Mouse (Mus musculus) limb, embryonic 10.5 days (tissue): ENCODE measurements around the gene Cited4. TPM values are rescaled to one million over a fixed set of nuclear protein-coding genes. Genes with fewer than 3 reads are reported as not detected.
A peak's percentile ranks its signal among the peaks of the same experiment; 100 is the strongest.

ENCODE experiments used
- DNase-seq: peaks from one replicate; pipeline ENCODE4 v3.0.0-alpha.2; 2017; ENCODE audit warnings: low spot score
- H3K27ac ChIP-seq: fragments of 300-500 bp; sonication (generic); 2 replicates; pipeline ENCODE4 v1.5.1; 2016; ENCODE audit warnings: mild to moderate bottlenecking
- H3K27me3 ChIP-seq: fragments of 300-500 bp; sonication (generic); 2 replicates; pipeline ENCODE4 v1.6.1; 2016; ENCODE audit warnings: low read depth, mild to moderate bottlenecking; ENCODE audit not compliant: poor library complexity, severe bottlenecking
- H3K36me3 ChIP-seq: fragments of 300-500 bp; sonication (generic); 2 replicates; pipeline ENCODE4 v1.6.1; 2016; ENCODE audit warnings: mild to moderate bottlenecking, moderate library complexity
- H3K4me1 ChIP-seq: fragments of 300-500 bp; sonication (generic); 2 replicates; pipeline ENCODE4 v1.6.1; 2016
- H3K4me3 ChIP-seq: fragments of 300-500 bp; sonication (generic); 2 replicates; pipeline ENCODE4 v1.5.1; 2016; ENCODE audit warnings: mild to moderate bottlenecking, moderate library complexity
- H3K9me3 ChIP-seq: fragments of 300-500 bp; sonication (generic); replicated peaks from 2 replicates; pipeline ENCODE4 v1.6.1; 2016; ENCODE audit warnings: mild to moderate bottlenecking
- WGBS: fragments of 180-500 bp; shearing (Covaris S2); methylation state at CpG from one replicate; pipeline ENCODE4 v1.1.7; 2016; 5-methylcytosine and 5-hydroxymethylcytosine counted together
- polyA plus RNA-seq: library from polyadenylated mRNA; unstranded; fragments of >200 nt; fragmentation: Nextera tagmentation; extraction: Ambion mirVana; gene quantifications from 2 replicates; pipeline ENCODE4 v1.2.1, GENCODE M21; 2016

Cited4 gene
- polyA plus RNA-seq, 1 experiment from 2014 or later, result 9.1 TPM

- Histone ChIP-seq H3K4me3 (no peak overlapping the region), H3K36me3 (no peaks in the 10 kb centered on the region), H3K27me3 (peaks cover 51% of the 10 kb centered on the region), H3K4me1 (peaks cover 29% of the 10 kb centered on the region), H3K9me3 (no peaks in the 10 kb centered on the region), H3K27ac (no peak overlapping the region)
- DNase-seq, result no peak
- WGBS, result 27% methylated on average over 4 of the region's 4 CpGs
Observed at GRCm38 (mm10) chr4:120665144-120665700, 1.1 kb upstream of the Cited4 start.

DNA sequence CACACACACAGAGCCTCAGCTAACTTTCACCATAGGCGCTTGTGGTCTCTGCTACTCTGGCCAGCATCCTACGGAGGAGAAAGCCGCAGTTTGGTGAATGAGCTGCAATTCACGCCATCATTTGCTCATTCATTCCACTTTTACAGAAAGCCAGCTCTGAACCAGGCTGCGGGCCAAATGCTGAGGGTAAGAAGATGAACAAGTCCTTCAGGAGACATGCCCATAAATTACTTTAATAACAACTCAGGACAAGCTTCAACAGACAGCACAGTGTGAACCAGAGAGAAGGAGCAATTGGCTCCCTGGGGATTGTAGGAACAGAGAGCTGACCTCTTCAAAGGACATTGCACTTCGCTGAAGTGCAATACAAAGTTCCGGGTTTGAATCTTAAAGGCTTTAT lies 590 bp upstream of the Cited4 start:
- no peak for DNase-seq
- 30% methylated on average over 7 of the region's 7 CpGs for WGBS
- peaks cover 29% of the 10 kb centered on the region for H3K4me1 ChIP-seq
- H3K27ac ChIP-seq, result no peak overlapping the region
- H3K36me3 ChIP-seq, result no peaks in the 10 kb centered on the region
- no peak overlapping the region for H3K4me3 ChIP-seq
- peaks cover 56% of the 10 kb centered on the region for H3K27me3 ChIP-seq
- H3K9me3 ChIP-seq, result no peaks in the 10 kb centered on the region

DNA sequence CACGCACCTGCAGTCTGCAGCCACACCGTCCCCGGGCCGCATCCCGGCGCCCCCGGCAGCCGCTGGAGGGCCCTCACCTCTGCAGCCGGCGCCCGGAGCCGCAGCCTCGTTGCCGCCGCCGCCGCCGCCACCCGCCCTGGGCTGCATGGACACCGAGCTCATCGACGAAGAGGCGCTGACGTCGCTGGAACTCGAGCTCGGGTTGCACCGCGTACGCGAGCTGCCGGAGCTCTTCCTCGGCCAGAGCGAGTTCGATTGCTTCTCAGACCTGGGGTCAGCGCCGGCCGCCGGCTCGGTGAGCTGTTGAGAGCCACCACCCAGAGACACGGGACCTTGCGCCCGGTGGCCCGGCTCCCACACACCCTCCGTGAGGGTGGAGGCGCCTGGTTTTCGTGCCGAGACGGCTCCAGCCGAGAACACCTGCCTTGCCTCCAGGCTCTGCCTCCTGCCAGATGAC lies 701 bp downstream of the Cited4 start:
- Histone ChIP-seq H3K4me1 (peaks cover 29% of the 10 kb centered on the region), H3K36me3 (no peaks in the 10 kb centered on the region), H3K27ac (peak overlapping the region; percentile 42), H3K4me3 (peak overlapping the region; percentile 63), H3K27me3 (peaks cover 69% of the 10 kb centered on the region), H3K9me3 (no peaks in the 10 kb centered on the region)
- WGBS, result under 1% methylated on average over 50 of the region's 50 CpGs
- peak; percentile 72 for DNase-seq

GRCm38 (mm10) chr4:120667555-120667954 lies 1.2 kb downstream of the Cited4 start:
- Histone ChIP-seq H3K4me1 (peaks cover 29% of the 10 kb centered on the region), H3K27me3 (peaks cover 72% of the 10 kb centered on the region)

DNA sequence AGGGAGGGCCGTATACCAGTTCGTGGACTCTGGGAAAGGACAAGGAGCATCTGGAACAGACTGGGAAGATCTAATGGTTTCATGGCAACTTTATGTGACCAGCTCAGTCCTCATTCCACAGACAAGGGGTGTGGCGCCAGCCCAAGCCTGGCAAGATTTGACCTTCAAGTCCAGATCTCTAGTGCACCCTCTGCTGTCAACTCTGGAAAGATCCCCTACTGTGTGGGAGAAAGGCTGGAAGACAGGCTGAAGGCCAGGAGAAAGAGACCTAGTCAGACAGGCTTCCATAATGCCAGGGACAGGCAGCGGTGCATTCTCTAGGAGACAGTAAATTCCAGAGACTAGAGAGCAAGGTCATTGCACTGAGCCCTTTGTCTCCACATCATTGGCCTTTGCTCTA lies 2.2 kb downstream of the Cited4 start:
- no peaks in the 10 kb centered on the region for H3K9me3 ChIP-seq
- no peak overlapping the region for H3K4me3 ChIP-seq
- H3K4me1 ChIP-seq, result peaks cover 29% of the 10 kb centered on the region
- peaks cover 77% of the 10 kb centered on the region for H3K27me3 ChIP-seq
- no peak overlapping the region for H3K27ac ChIP-seq
- no peak for DNase-seq
- whole genome bisulfite sequencing, result 88% methylated on average over 4 of the region's 4 CpGs
- H3K36me3 ChIP-seq, result no peaks in the 10 kb centered on the region

More at GRCm38 (mm10) chr4:120667555-120667954, 1.2 kb downstream of the Cited4 start:
- Histone ChIP-seq H3K27ac (no peak overlapping the region; the same call in 1 of the 2 replicates), H3K4me3 (peak overlapping the region; percentile 63), H3K36me3 (no peaks in the 10 kb centered on the region), H3K9me3 (no peaks in the 10 kb centered on the region)
- DNase-seq, result no peak
- WGBS, result 13% methylated on average over 10 of the region's 10 CpGs

DNA sequence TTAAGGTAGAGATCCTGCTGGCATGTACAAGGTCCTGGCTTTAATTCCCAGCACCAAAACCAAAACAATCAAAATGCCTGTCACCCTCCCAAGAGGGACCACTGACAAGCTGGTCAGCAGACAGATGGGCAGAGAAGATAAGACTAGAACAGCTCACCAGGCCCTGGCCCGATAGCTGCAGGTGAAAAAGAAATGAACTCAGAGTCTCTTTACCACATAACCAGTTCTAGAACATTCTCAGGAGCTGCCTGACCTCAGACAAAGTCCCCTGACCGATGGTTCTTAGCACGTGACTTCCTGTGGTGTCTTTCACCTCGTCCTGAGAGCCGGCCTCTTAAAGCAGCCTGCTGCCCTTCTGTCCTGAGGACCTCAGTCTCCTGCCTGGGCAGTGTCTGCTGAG lies 3.2 kb downstream of the Cited4 start:
- no peak overlapping the region for H3K27ac ChIP-seq
- H3K4me3 ChIP-seq, result no peak overlapping the region
- H3K9me3 ChIP-seq, result no peaks in the 10 kb centered on the region
- WGBS, result 73% methylated on average over 5 of the region's 5 CpGs
- no peaks in the 10 kb centered on the region for H3K36me3 ChIP-seq
- peaks cover 29% of the 10 kb centered on the region for H3K4me1 ChIP-seq
- DNase-seq, result no peak
- peaks cover 77% of the 10 kb centered on the region for H3K27me3 ChIP-seq

GRCm38 (mm10) chr4:120671046-120671445 lies 4.7 kb downstream of the Cited4 start:
- Histone ChIP-seq H3K4me1 (peaks cover 17% of the 10 kb centered on the region), H3K27ac (no peak overlapping the region), H3K4me3 (no peak overlapping the region), H3K36me3 (no peaks in the 10 kb centered on the region), H3K27me3 (peaks cover 66% of the 10 kb centered on the region), H3K9me3 (no peaks in the 10 kb centered on the region)
- WGBS, result 66% methylated on average over 12 of the region's 12 CpGs
- no peak for DNase-seq

GRCm38 (mm10) chr4:120673606-120674005 lies 7.2 kb downstream of the Cited4 start:
- no peaks in the 10 kb centered on the region for H3K36me3 ChIP-seq
- H3K27me3 ChIP-seq, result peaks cover 40% of the 10 kb centered on the region
- no peaks in the 10 kb centered on the region for H3K4me1 ChIP-seq
- WGBS, result 88% methylated on average over 3 of the region's 3 CpGs
- no peak overlapping the region for H3K4me3 ChIP-seq
- H3K27ac ChIP-seq, result no peak overlapping the region
- no peak for DNase-seq
- H3K9me3 ChIP-seq, result no peaks in the 10 kb centered on the region

- DNase-seq, result no peak
- Histone ChIP-seq H3K27me3 (peaks cover 27% of the 10 kb centered on the region), H3K4me1 (no peaks in the 10 kb centered on the region), H3K9me3 (no peaks in the 10 kb centered on the region), H3K36me3 (no peaks in the 10 kb centered on the region), H3K4me3 (no peak overlapping the region), H3K27ac (no peak overlapping the region)
- WGBS, result 81% methylated on average over 8 of the region's 8 CpGs
Observed at GRCm38 (mm10) chr4:120674775-120675451, 8.5 kb downstream of the Cited4 start.

GRCm38 (mm10) chr4:120675640-120676039 lies 9.3 kb downstream of the Cited4 start:
- Histone ChIP-seq H3K4me3 (no peak overlapping the region), H3K9me3 (no peaks in the 10 kb centered on the region), H3K27ac (no peak overlapping the region), H3K36me3 (no peaks in the 10 kb centered on the region), H3K4me1 (no peaks in the 10 kb centered on the region), H3K27me3 (peaks cover 22% of the 10 kb centered on the region)
- WGBS, result 62% methylated on average over 2 of the region's 2 CpGs
- no peak for DNase-seq

DNA sequence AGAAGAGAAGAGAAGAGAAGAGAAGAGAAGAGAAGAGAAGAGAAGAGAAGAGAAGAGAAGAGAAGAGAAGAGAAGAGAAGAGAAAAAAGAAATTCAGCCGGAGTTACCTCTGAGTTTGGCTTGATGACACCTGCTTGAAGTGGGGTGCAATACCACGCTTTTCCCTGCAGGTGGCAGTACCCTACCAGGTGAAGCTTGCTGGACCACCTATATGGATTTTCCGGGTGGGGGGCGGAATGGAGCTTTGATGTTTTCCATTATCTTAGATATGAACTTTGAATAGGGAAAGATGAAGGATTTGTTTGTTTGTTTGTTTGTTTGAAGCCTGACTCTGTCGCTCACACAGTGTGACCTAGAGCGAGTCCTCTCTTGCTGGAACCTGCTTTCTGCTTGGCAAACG lies 14.6 kb downstream of the Cited4 start:
- DNase-seq, result peak; percentile 45
- Histone ChIP-seq H3K9me3 (no peaks in the 10 kb centered on the region), H3K36me3 (no peaks in the 10 kb centered on the region), H3K4me1 (no peaks in the 10 kb centered on the region), H3K27ac (no peak overlapping the region), H3K4me3 (no peak overlapping the region), H3K27me3 (0 out of 2 replicates have a peak, but pooled peaks cover 6% of the 10 kb centered on the region)
- 59% methylated on average over 7 of the region's 7 CpGs for WGBS

DNA sequence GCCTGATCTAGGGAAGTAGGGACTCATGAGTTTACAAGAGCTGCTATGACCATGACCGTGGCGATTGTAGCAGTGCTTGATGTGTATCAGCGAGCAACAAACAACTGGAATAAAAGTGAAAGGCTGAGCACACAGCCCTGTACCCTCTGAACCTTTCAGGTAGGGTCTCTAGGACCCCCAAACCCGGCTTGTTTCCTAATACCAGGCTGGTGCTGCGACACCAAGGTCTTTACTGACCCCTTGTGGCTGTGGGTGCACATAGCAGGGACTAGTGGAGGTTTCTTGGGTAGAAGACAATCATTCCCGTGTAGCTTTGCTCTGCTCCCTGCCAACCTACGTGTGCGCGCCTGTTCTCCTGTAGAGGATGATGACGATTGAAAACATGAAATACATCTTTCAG lies 15.8 kb downstream of the Cited4 start:
- WGBS, result 33% methylated on average over 10 of the region's 10 CpGs
- H3K4me1 ChIP-seq, result no peaks in the 10 kb centered on the region
- H3K36me3 ChIP-seq, result no peaks in the 10 kb centered on the region
- H3K27me3 ChIP-seq, result 0 out of 2 replicates have a peak, but pooled peaks cover 6% of the 10 kb centered on the region
- no peak overlapping the region for H3K4me3 ChIP-seq
- DNase-seq, result peak; percentile 66
- no peaks in the 10 kb centered on the region for H3K9me3 ChIP-seq
- no peak overlapping the region for H3K27ac ChIP-seq

DNA sequence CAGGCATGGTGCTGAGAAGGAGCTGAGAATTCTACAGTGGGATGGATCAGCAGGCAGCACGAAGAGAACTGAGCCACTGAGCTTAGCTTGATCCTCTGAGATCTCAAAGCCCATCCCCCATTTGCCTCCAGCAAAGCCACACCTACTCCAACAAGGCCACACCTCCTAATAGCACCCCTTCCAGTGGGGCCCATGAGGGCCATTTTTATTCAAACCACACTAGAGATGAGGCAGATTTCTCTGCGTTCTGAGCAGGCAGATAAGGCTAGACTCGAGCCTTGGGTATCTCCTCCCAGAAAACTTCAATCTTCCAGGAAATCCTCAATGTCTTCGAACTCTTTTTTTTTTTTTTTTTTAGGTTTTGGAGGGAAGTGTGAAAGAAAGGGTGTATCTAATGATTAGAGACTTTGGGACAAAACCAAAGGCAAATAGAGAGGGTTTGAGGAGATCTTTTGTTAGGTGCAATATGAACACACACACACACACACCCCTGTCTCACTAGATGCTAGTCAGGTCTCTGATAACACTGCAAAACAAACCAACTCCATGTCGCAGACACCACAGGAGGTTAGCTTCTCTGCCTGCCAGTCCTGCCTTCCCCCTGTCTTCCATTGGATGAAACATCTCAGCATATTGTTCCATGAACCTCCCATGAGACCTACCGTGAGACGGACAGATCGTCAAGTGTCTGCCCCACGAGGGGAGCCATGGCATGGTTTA lies 17.1 kb downstream of the Cited4 start:
- Histone ChIP-seq H3K9me3 (no peaks in the 10 kb centered on the region), H3K27me3 (0 out of 2 replicates have a peak, but pooled peaks cover 6% of the 10 kb centered on the region), H3K27ac (no peak overlapping the region), H3K36me3 (no peaks in the 10 kb centered on the region), H3K4me3 (no peak overlapping the region), H3K4me1 (no peaks in the 10 kb centered on the region)
- WGBS, result 64% methylated on average over 9 of the region's 9 CpGs
- DNase-seq, result no peak
